Mouse (Mus musculus): ENCODE measurements around the gene Il1rn. TPM values are rescaled to one million over a fixed set of nuclear protein-coding genes. Genes with fewer than 3 reads are reported as not detected.

Gene Il1rn
- polyA plus RNA-seq (2015; fragmentation: Nextera tagmentation; extraction: Ambion mirVana), result 13.6 and 15.0 TPM in 2 replicates

DNA sequence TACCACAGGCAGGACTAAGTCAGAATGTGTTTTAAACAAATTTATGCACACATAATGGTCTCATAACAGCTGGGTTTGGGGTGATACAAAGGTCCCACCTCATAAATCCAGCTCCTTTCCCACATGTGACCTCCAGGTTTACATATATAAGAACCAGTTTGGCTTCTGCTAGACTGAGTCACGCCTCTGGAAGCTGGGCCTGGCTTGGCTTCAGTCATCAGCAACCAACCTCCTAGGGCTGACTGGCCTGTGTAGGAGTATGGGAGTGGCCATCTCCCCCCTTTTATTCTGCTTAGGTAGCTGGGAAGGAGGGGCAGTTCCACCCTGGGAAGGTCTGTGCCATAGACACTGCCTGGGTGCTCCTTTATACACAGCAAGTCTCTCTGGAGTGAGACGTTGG, at the start of gene Il1rn:
Il1rn (plus strand) TSS at position 309 of the 400 bp plus-strand sequence.
- 56% methylated on average over 2 of the region's 2 CpGs for WGBS
- Histone ChIP-seq H3K9me3 (replicated peaks; ENCODE audit: control insufficient read depth, low read length) (no peaks in the 10 kb centered on the region), H3K9ac (ENCODE audit: low read length) (no peak within 1 kb of the TSS), H3K4me1 (ENCODE audit: control insufficient read depth, insufficient read depth, low read length) (no peaks in the 10 kb centered on the region), H3K4me2 (ENCODE audit: low read depth, low read length) (no peak within 1 kb of the TSS), H3K27me3 (ENCODE audit: control insufficient read depth, insufficient read depth, low read length) (no peaks in the 10 kb centered on the region), H3K36me3 (ENCODE audit: control insufficient read depth, insufficient read depth, low read length) (no peaks in the 10 kb centered on the region), H3K27ac (ENCODE audit: low read length) (peak within 1 kb of the TSS; percentile 19; the same call in 1 of the 2 replicates), H3K4me3 (replicated peaks; ENCODE audit: low read length) (no peak within 1 kb of the TSS)
- peak; percentile 76; the same call in 1 of the 2 replicates for ATAC-seq (ENCODE audit: insufficient read depth, low FRiP score)

GRCm38 (mm10) chr2:24290896-24291295, 45.8 kb upstream of the Il1rn start, which contains the start of gene Il1f10:
Gene Il1f10, plus strand, starts transcription at chr2:24291196.
- Histone ChIP-seq H3K9me3 (replicated peaks; ENCODE audit: control insufficient read depth, low read length) (no peaks in the 10 kb centered on the region), H3K36me3 (ENCODE audit: control insufficient read depth, insufficient read depth, low read length) (no peaks in the 10 kb centered on the region), H3K27ac (ENCODE audit: low read length) (no peak within 1 kb of the TSS), H3K9ac (ENCODE audit: low read length) (no peak within 1 kb of the TSS), H3K4me2 (ENCODE audit: low read depth, low read length) (no peak within 1 kb of the TSS), H3K4me3 (replicated peaks; ENCODE audit: low read length) (no peak within 1 kb of the TSS), H3K27me3 (ENCODE audit: control insufficient read depth, insufficient read depth, low read length) (no peaks in the 10 kb centered on the region), H3K4me1 (ENCODE audit: control insufficient read depth, insufficient read depth, low read length) (no peaks in the 10 kb centered on the region)
- no peak for ATAC-seq (ENCODE audit: insufficient read depth, low FRiP score)
- 73% methylated on average over 5 of the region's 5 CpGs for WGBS

GRCm38 (mm10) chr2:24294616-24295015, 42.0 kb upstream of the Il1rn start:
- 31% methylated on average over 1 of the region's 1 CpGs for WGBS
- Histone ChIP-seq H3K27ac (ENCODE audit: low read length) (no peak overlapping the region), H3K9me3 (replicated peaks; ENCODE audit: control insufficient read depth, low read length) (no peaks in the 10 kb centered on the region), H3K4me3 (replicated peaks; ENCODE audit: low read length) (no peak overlapping the region), H3K27me3 (ENCODE audit: control insufficient read depth, insufficient read depth, low read length) (no peaks in the 10 kb centered on the region), H3K4me1 (ENCODE audit: control insufficient read depth, insufficient read depth, low read length) (no peaks in the 10 kb centered on the region), H3K9ac (ENCODE audit: low read length) (no peak overlapping the region), H3K36me3 (ENCODE audit: control insufficient read depth, insufficient read depth, low read length) (no peaks in the 10 kb centered on the region), H3K4me2 (ENCODE audit: low read depth, low read length) (no peak overlapping the region)
- ATAC-seq (ENCODE audit: insufficient read depth, low FRiP score), result no peak

- H3K4me2 ChIP-seq (ENCODE audit: low read depth, low read length), result no peak overlapping the region
- no peaks in the 10 kb centered on the region for H3K36me3 ChIP-seq (ENCODE audit: control insufficient read depth, insufficient read depth, low read length)
- no peaks in the 10 kb centered on the region for H3K9me3 ChIP-seq (replicated peaks; ENCODE audit: control insufficient read depth, low read length)
- H3K9ac ChIP-seq (ENCODE audit: low read length), result no peak overlapping the region
- no peak overlapping the region for H3K4me3 ChIP-seq (replicated peaks; ENCODE audit: low read length)
- no peak for ATAC-seq (ENCODE audit: insufficient read depth, low FRiP score)
- no peaks in the 10 kb centered on the region for H3K27me3 ChIP-seq (ENCODE audit: control insufficient read depth, insufficient read depth, low read length)
- no peaks in the 10 kb centered on the region for H3K4me1 ChIP-seq (ENCODE audit: control insufficient read depth, insufficient read depth, low read length)
- WGBS, result 3% methylated on average over 3 of the region's 3 CpGs
- H3K27ac ChIP-seq (ENCODE audit: low read length), result no peak overlapping the region
These were observed 39.8 kb upstream of the Il1rn start for GRCm38 (mm10) chr2:24296837-24297236.

- 52% methylated on average over 6 of the region's 6 CpGs for WGBS
These were observed 25.2 kb upstream of the Il1rn start for GRCm38 (mm10) chr2:24311302-24312001.

DNA sequence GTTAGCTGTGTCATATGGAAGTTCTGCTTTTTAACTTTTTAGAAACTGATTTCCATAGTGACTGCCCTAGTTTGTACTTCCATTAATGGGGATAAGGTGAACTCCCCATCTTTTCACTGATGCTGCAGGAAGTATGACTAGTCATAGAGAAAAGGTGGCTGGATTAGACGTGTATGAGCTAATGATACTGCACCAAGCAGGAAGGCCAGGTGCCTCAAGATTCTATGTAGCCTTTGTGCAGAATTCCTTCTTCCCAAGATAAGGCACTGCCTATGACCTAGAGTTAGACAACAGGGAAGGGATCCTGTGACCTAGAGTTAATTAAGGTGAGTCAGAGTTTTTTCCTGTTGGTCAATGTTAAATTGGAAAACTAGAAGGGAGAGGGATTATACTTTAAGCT, 19.7 kb upstream of the Il1rn start:
- Histone ChIP-seq H3K4me1 (ENCODE audit: control insufficient read depth, insufficient read depth, low read length) (no peaks in the 10 kb centered on the region), H3K9me3 (replicated peaks; ENCODE audit: control insufficient read depth, low read length) (no peaks in the 10 kb centered on the region), H3K27ac (ENCODE audit: low read length) (no peak overlapping the region), H3K36me3 (ENCODE audit: control insufficient read depth, insufficient read depth, low read length) (no peaks in the 10 kb centered on the region), H3K4me2 (ENCODE audit: low read depth, low read length) (no peak overlapping the region), H3K4me3 (replicated peaks; ENCODE audit: low read length) (no peak overlapping the region), H3K9ac (ENCODE audit: low read length) (no peak overlapping the region), H3K27me3 (ENCODE audit: control insufficient read depth, insufficient read depth, low read length) (no peaks in the 10 kb centered on the region)
- ATAC-seq (ENCODE audit: insufficient read depth, low FRiP score), result no peak
- 67% methylated on average over 1 of the region's 1 CpGs for WGBS

More at GRCm38 (mm10) chr2:24311302-24312001, 25.2 kb upstream of the Il1rn start:
- Histone ChIP-seq H3K4me3 (replicated peaks; ENCODE audit: low read length) (no peak overlapping the region), H3K9ac (ENCODE audit: low read length) (no peak overlapping the region), H3K36me3 (ENCODE audit: control insufficient read depth, insufficient read depth, low read length) (no peaks in the 10 kb centered on the region), H3K27me3 (ENCODE audit: control insufficient read depth, insufficient read depth, low read length) (no peaks in the 10 kb centered on the region), H3K27ac (ENCODE audit: low read length) (no peak overlapping the region), H3K9me3 (replicated peaks; ENCODE audit: control insufficient read depth, low read length) (no peaks in the 10 kb centered on the region), H3K4me1 (ENCODE audit: control insufficient read depth, insufficient read depth, low read length) (no peaks in the 10 kb centered on the region), H3K4me2 (ENCODE audit: low read depth, low read length) (no peak overlapping the region)
- no peak for ATAC-seq (ENCODE audit: insufficient read depth, low FRiP score)

GRCm38 (mm10) chr2:24317919-24318598, 18.6 kb upstream of the Il1rn start:
- Histone ChIP-seq H3K4me1 (ENCODE audit: control insufficient read depth, insufficient read depth, low read length) (no peaks in the 10 kb centered on the region), H3K9ac (ENCODE audit: low read length) (no peak overlapping the region), H3K27ac (ENCODE audit: low read length) (no peak overlapping the region), H3K27me3 (ENCODE audit: control insufficient read depth, insufficient read depth, low read length) (no peaks in the 10 kb centered on the region), H3K4me3 (replicated peaks; ENCODE audit: low read length) (no peak overlapping the region), H3K9me3 (replicated peaks; ENCODE audit: control insufficient read depth, low read length) (no peaks in the 10 kb centered on the region), H3K4me2 (ENCODE audit: low read depth, low read length) (no peak overlapping the region), H3K36me3 (ENCODE audit: control insufficient read depth, insufficient read depth, low read length) (no peaks in the 10 kb centered on the region)
- ATAC-seq (ENCODE audit: insufficient read depth, low FRiP score), result no peak
- WGBS, result 69% methylated on average over 4 of the region's 4 CpGs

DNA sequence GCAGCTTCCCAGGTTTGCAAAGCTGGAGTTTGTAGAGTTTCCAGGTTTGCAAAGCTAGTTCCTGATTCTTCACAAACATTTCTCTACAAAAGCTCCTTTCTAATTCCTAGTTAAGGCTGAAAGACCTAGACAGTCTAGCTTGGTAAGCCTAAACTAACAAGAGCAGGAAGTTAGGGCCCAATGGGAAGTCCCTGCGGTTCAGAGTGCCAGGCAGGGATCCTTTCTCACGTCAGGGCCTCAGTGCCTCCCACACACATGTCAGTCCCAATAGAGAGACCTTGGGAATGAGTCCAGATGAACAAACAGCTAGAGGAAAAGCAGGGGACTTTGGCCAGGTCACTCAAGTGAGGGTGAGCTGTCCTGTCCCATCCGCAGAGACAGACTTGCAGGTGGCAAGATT, 1.3 kb upstream of the Il1rn start:
- Histone ChIP-seq H3K27ac (ENCODE audit: low read length) (peak overlapping the region; percentile 19; the same call in 1 of the 2 replicates), H3K27me3 (ENCODE audit: control insufficient read depth, insufficient read depth, low read length) (no peaks in the 10 kb centered on the region), H3K9ac (ENCODE audit: low read length) (no peak overlapping the region), H3K4me3 (replicated peaks; ENCODE audit: low read length) (no peak overlapping the region), H3K4me2 (ENCODE audit: low read depth, low read length) (no peak overlapping the region), H3K4me1 (ENCODE audit: control insufficient read depth, insufficient read depth, low read length) (no peaks in the 10 kb centered on the region), H3K9me3 (replicated peaks; ENCODE audit: control insufficient read depth, low read length) (no peaks in the 10 kb centered on the region), H3K36me3 (ENCODE audit: control insufficient read depth, insufficient read depth, low read length) (no peaks in the 10 kb centered on the region)
- ATAC-seq (ENCODE audit: insufficient read depth, low FRiP score), result peak; percentile 40; the same call in 1 of the 2 replicates
- 46% methylated on average over 3 of the region's 3 CpGs for WGBS

DNA sequence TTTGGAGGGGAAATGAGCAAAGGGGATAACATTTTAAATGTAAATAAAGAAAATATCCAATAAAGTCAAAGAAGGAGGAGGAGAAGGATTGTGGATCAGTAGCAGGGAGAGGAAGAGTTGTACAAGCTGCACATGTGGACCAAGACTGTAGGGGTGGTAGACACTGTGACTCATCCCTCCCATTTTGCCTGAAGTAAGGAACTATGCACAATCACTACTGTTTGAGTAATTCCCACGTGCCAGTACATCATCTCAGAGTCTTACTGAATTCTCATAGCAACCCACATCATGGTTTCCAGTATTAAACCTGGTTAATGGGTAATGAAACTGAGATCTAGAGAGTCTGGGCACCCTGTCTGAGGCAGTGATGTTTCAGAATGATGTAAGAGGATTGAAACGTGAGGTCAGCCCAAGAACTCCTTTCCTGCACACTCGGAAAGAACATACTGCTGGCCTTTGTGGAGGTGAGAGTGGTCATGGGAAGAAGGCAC, 4.8 kb downstream of the Il1rn start:
- no peaks in the 10 kb centered on the region for H3K4me1 ChIP-seq (ENCODE audit: control insufficient read depth, insufficient read depth, low read length)
- no peak overlapping the region for H3K4me2 ChIP-seq (ENCODE audit: low read depth, low read length)
- no peaks in the 10 kb centered on the region for H3K36me3 ChIP-seq (ENCODE audit: control insufficient read depth, insufficient read depth, low read length)
- H3K4me3 ChIP-seq (replicated peaks; ENCODE audit: low read length), result no peak overlapping the region
- H3K27me3 ChIP-seq (ENCODE audit: control insufficient read depth, insufficient read depth, low read length), result no peaks in the 10 kb centered on the region
- H3K27ac ChIP-seq (ENCODE audit: low read length), result no peak overlapping the region
- ATAC-seq (ENCODE audit: insufficient read depth, low FRiP score), result no peak
- H3K9me3 ChIP-seq (replicated peaks; ENCODE audit: control insufficient read depth, low read length), result no peaks in the 10 kb centered on the region
- H3K9ac ChIP-seq (ENCODE audit: low read length), result no peak overlapping the region
- 65% methylated on average over 3 of the region's 3 CpGs for WGBS

Measured in stomach, embryonic 16.5 days (tissue).